Comparison of ENCODE assay signal across 8 mouse cellular contexts in genomic region chr2:103982250-103982649, GRCm38 (mm10). TPM values are rescaled to one million over a fixed set of nuclear protein-coding genes. Genes with fewer than 3 reads are reported as not detected.
DNase-seq lines count a peak whose midpoint lies in the region; TF ChIP-seq lines count a peak whose summit lies in the region.

No protein-coding gene starts in this region.

- TF ChIP-seq CTCF in bone marrow macrophage, adult 2 months (IDR thresholded peaks at IDR 0.05; ENCODE audit: low read depth, low read length): peak; percentile 87

- no peak for TF ChIP-seq POLR2A in bone marrow macrophage, adult 2 months (IDR thresholded peaks at IDR 0.05; ENCODE audit: borderline replicate concordance, low read depth, low read length)

- no peak overlapping the region for H3K27ac ChIP-seq in bone marrow macrophage, adult 2 months (ENCODE audit: insufficient read depth, low read depth, low read length)

- peak; percentile 64 for DNase-seq in ES-CJ7 (ENCODE audit: low read depth, low spot score)
- peak; percentile 14 for DNase-seq in fibroblast of lung, adult 2 months (ENCODE audit: low read depth)
- DNase-seq in heart, postnatal 4 days: peak; percentile 90
- peak; percentile 65 to 76 for DNase-seq in layer of hippocampus, postnatal 14 days (ENCODE audit: low spot score in 2 of 2)
- DNase-seq in lung, postnatal 14 days: peak; percentile 88
- DNase-seq in retina, postnatal 1 day: peak; percentile 80
- DNase-seq in urinary bladder, postnatal 14 days (ENCODE audit: low spot score): peak; percentile 79

- H3K4me1 ChIP-seq in bone marrow macrophage, adult 2 months (ENCODE audit: control insufficient read depth, insufficient read depth, low read length): no peaks in the 10 kb centered on the region

- H3K4me3 ChIP-seq in bone marrow macrophage, adult 2 months (ENCODE audit: insufficient read depth, low read length): no peak overlapping the region

RNA-seq across cellular contexts. Expression of gene Lmo2, which starts 24.5 kb away (rescaled TPM):
- 281 and 284 TPM in 2 replicates for polyA plus RNA-seq in bone marrow macrophage, adult 2 months (2012; ENCODE audit: insufficient read depth, insufficient read length, missing spikeins)
- total RNA-seq in heart, postnatal 4 days (2021): 10 to 100 TPM; 25.0 to 25.4 TPM
- total RNA-seq in layer of hippocampus, postnatal 14 days (2021): 10 to 100 TPM; 19.8 to 25.5 TPM

RNA-seq across cellular contexts. Expression of gene Fbxo3, which starts 45.3 kb away (rescaled TPM):
- polyA plus RNA-seq in bone marrow macrophage, adult 2 months (2012; ENCODE audit: insufficient read depth, insufficient read length, missing spikeins): 43.2 and 44.3 TPM in 2 replicates
- total RNA-seq in heart, postnatal 4 days (2021): 10 to 100 TPM; 42.6 to 46.6 TPM
- total RNA-seq in layer of hippocampus, postnatal 14 days (2021): 10 to 100 TPM; 43.2 to 48.3 TPM

RNA-seq across cellular contexts. Expression of gene 4931422A03Rik, which starts 45.9 kb away (rescaled TPM):
- not detected in 2 replicates for polyA plus RNA-seq in bone marrow macrophage, adult 2 months (2012; ENCODE audit: insufficient read depth, insufficient read length, missing spikeins)
- not detected for total RNA-seq in heart, postnatal 4 days (2021)
- not detected for total RNA-seq in layer of hippocampus, postnatal 14 days (2021)

Comparison
In these comparisons a context has a peak if more than half of its experiments do, and no peak if none do; other contexts are left out.
1. DNase-seq: peak in every context shown above with its lines; median percentile 90 in heart, postnatal 4 days; 88 in lung, postnatal 14 days; 80 in retina, postnatal 1 day; 79 in urinary bladder, postnatal 14 days; 70 in layer of hippocampus, postnatal 14 days; 64 in ES-CJ7; 14 in fibroblast of lung, adult 2 months.